Mouse (Mus musculus) gastrocnemius, adult 8-10 months (tissue): ENCODE results near the gene Peak1. TPM values are rescaled to one million over a fixed set of nuclear protein-coding genes. Genes with fewer than 3 reads are reported as not detected.

Source experiments
- DNase-seq, 2 experiments: peaks; one replicate each; pipeline ENCODE4 v3.0.0; 2022; ENCODE audit warnings: low spot score in 2 of 2
- total RNA-seq, 4 experiments: library from RNA; stranded (reverse); gene quantifications; 2 replicates each; pipeline ENCODE4 v1.2.4; 2022

The Peak1 gene
- total RNA-seq, 4 experiments from 2014 or later = 12.1 to 14.3 (median 13.2) TPM

DNA sequence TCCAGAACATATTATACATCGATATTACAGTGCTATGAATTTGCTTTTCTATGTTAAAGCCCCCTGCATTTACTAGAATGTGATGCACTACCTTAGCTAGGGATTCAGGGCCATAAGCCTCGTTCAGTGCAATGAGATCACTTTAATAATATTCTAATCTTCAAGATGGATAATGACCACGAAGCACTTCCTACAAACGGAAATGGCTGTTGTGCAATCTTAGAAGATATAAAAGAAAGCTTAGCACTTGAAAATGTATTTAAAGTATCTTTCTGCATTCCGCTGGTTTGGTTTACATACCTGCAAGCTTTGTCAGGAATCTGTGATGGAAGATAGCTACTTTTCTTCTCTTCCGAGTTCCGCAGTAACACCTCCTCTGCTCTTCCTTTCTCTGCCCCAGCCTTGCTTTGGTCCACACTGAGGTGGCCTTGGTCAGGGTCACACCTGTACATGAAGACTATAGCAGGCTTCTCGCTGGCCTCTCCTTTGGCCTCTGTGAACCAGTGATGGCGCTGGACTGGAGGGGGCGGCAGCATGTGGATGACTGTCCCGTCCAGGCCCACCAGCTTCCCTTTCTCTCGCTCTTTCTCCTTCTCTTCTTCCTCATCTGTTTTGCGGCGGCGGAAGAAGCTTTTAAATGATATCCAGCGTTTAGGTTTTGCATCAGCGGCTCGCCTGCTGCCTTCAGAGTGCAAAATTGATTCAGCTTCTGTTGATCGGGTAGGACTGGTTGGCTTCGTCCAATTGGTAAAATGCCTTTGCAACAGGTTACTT, 160.5 kb downstream of the Peak1 start:
- no peak for DNase-seq

DNA sequence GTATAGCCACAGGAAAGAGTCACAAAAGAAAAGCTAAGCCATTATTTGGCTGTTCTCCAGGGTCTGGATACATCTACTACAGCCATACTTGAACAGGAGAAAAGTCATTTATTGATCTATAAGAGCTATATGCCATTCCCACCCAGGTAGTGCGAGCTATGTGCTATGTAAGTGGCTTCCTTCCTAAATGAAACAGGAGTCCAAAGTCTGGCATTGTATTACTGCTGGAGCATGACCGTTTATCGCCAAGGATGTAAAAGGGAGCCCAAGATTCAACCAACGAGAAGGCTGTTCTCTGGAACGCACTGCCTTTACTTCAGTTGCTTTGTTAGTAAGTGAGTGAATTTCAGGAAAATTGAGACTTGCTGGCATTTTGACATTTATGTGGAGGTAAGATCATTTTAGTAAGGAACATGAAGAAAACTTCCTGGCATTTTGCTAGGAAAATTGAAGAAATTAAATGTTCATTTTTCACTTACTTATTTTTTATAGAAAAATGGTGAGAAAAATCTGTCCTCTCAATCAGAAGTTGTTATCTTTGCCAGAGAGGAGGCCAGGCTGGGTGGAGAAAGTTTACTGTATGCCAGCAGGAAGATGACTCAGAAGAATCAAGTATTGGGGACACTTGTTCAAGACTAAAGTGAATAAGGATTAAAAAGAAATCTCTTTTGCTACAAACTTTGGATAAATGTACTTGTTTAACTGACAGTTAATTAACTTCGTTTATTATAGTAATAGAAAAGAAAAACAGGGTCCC, 162.0 kb downstream of the Peak1 start:
- DNase-seq = no peak

GRCm38 (mm10) chr9:56244336-56244735, 173.5 kb downstream of the Peak1 start:
- DNase-seq = no peak

GRCm38 (mm10) chr9:56243885-56244284, 174.0 kb downstream of the Peak1 start:
- no peak for DNase-seq

GRCm38 (mm10) chr9:56242686-56243085, 175.2 kb downstream of the Peak1 start:
- no peak for DNase-seq

DNA sequence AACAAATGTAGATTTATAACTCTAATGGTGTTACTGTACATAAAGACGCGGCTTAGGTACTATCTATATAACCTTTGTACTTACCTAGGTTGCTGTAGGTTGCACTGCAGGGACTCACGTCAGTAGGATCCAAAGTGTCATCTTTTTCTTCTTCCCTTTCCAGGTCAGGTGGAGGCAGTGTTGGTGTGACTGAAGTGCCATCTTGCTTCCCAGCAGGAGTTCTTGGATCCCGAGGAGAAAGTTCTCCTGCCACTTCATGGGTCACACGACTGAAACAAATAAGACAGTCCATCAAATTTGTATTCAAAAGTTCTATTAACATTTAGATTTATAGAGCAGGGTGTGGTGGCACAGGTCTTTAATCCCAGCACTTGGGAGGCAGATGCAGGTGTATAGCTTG, 176.8 kb downstream of the Peak1 start:
- no peak for DNase-seq

DNA sequence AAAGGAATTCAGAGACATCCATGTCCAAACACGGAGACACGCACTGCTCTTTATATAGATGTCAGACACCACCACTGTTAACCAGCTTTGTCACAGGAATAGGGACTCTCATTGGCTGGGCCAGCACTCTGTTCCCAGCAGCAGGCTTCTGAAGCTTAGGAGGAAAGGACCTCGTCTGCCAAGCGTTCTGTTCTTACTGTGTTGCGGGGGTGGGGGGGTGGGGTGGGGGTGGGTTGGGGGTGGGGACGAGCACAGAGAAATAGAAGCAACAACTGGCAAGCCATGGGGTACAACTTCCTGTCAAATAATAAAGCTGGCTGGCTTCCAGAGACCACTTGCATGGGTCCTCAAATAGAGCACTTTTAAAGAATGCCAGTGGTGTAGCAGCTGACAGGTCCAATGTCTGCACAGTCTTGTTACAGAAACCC, 182.0 kb downstream of the Peak1 start:
- no peak for DNase-seq

- DNase-seq = no peak
Measured at GRCm38 (mm10) chr9:56235281-56235680, 182.6 kb downstream of the Peak1 start.

- no peak for DNase-seq
Measured at GRCm38 (mm10) chr9:56234561-56234960, 183.3 kb downstream of the Peak1 start.

- no peak for DNase-seq
Measured at GRCm38 (mm10) chr9:56233316-56233715, 184.6 kb downstream of the Peak1 start.

DNA sequence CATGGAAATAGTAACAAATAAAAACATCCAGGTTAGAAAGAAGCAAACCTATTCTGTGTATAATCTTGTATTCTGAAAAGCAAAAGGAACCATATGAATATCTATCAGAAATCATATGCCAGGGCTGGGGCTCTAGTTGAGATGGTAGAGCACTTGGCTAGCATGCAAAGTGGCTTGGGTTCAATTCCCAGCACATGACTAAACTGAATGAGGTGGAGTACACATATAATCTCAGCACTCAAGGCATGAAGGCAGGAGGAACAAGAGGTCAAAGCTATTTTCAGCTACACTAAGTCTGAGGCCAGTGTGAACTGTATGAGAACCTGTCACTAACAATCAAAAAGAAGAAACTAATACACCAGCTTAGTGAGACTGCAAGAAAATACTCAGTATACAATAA, 187.0 kb downstream of the Peak1 start:
- DNase-seq = no peak

DNA sequence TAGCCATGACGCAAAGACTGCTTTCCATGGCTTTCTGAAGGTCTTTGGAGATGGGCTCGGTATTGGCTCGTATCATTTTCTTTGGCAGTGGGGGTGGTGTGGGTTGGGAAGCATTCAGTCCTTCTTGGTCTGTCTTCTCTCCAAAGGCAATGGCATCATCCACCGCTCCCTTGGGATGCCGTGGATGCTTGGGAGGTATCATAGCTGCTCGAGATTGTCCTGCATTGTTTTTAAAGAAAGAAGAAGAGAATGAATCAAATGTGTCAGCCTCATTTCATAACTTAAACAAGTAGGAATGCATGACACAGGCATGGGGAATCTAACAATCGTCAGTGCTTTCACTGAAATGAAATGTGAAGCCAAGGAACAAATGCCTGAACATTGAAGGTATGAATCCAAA, 190.2 kb downstream of the Peak1 start:
- no peak for DNase-seq

DNA sequence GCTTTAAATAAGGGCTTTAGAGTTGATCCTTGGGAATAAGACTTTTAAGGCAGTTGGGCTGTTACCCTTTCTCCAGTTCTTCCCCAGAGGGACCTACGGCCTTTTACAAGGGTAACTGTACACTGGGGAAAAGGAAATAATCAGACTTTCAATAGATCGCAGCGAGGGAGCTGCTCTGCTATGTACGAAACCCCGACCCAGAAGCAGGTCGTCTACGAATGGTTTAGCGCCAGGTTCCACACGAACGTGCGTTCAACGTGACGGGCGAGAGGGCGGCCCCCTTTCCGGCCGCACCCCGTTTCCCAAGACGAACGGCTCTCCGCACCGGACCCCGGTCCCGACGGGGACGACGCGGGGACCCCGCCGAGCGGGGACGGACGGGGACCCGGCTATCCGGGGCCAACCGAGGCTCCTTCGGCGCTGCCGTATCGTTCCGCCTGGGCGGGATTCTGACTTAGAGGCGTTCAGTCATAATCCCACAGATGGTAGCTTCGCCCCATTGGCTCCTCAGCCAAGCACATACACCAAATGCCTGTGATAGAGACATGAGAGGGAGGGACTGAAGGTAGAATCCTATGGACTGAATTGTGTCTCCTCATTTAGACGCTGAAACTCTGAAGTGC, 194.3 kb downstream of the Peak1 start:
- peak; percentile 75 to 77 for DNase-seq

DNA sequence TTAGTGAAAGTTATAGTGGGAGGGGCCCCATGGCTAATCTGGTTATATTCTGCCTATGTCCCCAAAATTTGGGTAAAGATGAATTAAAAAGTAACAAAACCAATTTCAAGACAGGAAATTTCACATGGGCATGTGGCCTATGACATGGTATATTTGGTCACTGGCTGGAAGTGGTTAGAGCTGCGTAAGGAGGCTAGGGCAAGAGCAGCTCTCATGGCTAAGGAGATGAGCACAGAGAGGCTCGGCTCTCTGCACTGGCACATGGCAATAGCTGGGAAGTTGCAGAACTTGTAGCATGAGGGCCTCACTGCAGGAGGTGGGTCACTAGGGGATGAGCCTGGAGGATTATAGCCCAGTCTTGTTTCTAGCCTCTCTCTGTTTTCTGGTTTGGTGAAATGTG, 199.0 kb downstream of the Peak1 start:
- DNase-seq = no peak

GRCm38 (mm10) chr9:56218043-56218442, 199.8 kb downstream of the Peak1 start:
- DNase-seq = no peak

DNA sequence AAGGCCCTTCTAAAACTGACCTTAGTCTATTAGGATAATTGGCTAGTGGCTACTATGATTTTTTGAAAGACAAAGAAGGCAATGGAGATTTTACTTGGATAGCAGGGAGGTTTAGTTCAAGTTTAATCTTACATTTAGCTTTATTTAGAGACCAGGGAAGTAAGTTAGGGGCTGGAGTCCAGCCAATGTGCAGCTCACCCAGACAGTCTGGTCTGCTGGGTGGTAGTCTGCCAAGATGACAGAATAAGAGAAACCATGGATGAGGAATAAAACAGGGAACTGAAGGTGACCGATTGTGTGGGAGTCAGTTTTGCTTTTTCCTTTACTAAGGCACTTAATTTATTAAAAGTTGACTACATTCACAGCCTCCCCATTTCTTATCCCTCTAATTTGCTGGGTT, 200.5 kb downstream of the Peak1 start:
- no peak for DNase-seq

- peak; percentile 24 to 44 for DNase-seq
Measured at GRCm38 (mm10) chr9:56213451-56214291, 204.2 kb downstream of the Peak1 start.

- no peak for DNase-seq
Measured at GRCm38 (mm10) chr9:56208817-56209216, 209.1 kb downstream of the Peak1 start.

DNA sequence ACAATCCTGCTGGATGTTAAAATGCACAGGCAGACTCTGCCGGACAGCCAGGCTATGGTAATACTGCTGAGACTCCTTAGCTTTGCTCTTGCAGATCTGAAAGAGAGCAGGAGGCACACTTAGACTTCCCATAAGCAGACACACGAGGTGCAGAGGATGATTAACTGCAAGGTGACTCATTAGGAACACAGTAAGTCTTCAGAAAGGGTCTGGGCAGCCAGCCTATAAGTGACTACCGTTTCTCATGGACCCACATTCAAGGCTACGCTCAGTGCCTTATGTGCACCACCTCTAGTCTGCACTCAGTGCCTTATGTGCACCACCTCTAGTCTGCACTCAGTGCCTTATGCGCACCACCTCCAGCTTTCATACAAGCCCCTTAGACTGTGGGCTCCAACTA, 210.4 kb downstream of the Peak1 start:
- DNase-seq = no peak

DNA sequence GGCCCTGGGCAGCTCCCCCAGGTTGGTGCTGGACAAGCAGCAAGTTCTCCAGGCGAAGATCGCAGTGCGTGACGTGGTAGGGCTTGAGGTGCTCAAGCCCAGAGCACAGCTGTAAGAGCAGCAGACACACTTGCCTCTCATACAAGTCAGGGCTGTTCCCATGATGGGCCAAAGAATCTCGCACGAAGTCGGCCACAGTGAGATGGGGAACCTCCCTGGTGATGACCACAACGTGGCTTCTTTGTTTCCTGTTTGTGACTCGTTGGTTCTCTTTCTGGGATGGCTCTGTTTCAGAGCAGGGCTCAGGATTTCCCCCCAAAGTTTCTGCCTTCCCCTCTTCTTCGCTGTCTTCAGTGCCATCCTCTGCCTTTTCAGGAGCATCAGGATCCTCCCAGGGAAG, 210.8 kb downstream of the Peak1 start:
- no peak for DNase-seq

GRCm38 (mm10) chr9:56205336-56205735, 212.5 kb downstream of the Peak1 start:
- DNase-seq = no peak
